Mouse (Mus musculus) layer of hippocampus, postnatal 25 days (tissue): Measurements from ENCODE around the gene Sgpp1. TPM values are rescaled to one million over a fixed set of nuclear protein-coding genes. Genes with fewer than 3 reads are reported as not detected.

Source experiments
- DNase-seq, 2 experiments: peaks; one replicate each; pipeline ENCODE4 v3.0.0; 2022; ENCODE audit warnings: mixed read lengths in 2 of 2, low spot score in 1 of 2; ENCODE audit errors: extremely low spot score in 1 of 2
- total RNA-seq, 2 experiments: library from RNA; stranded (reverse); gene quantifications; 2 replicates each; pipeline ENCODE4 v1.2.3; 2021

Sgpp1 gene
- 10 to 100 TPM; 30.1 to 34.8 TPM for total RNA-seq

DNA sequence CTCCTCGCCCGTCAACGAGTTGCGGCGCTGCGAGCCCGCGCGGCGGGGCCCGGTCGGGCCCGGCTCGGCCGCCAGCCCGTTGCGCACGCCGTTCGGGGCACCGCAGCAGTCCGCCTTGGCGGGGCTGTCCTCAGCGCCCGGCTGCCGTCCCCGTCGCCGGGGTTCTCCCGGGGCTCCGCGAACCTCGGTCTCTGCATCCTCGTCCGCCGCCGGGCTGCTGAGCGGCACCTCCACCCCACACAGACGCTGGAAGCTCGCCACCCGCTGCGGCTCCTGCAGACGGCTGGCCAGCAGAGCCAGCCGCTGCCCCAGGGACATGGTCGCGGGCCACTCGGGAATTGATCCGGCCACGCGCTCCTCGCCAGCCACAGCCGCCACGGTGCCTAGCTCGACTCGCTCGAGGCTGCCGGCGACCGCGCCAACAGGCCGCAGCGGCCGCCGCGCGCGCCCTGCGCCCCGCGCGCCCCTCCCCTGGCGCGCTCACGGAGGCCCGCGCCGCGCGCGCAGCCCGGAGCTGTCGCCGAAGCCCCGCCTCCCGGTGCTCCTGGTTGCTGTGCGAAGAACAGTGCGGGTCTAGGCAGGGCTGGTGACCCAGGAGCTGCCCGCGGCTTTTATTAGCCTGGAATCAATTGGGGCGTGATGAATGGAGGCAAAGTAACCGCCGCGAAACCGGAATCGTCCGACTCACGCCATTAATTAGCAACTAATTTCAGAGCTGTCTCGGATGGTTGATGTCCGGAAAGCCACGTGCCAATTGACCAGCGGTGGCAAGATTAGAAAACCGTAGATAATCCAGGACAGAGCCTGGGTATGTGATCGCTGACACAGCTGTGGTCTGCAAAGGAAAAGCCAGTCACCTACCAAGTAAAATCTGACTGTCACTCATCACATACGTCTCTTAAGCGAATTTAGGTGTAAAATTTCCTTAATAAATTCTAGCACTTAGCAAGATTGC is at the start of gene Sgpp1:
Gene Sgpp1 (minus strand): TSS at position 484 of the 955 bp plus-strand sequence.
- peak; percentile 62 to 66 for DNase-seq

DNA sequence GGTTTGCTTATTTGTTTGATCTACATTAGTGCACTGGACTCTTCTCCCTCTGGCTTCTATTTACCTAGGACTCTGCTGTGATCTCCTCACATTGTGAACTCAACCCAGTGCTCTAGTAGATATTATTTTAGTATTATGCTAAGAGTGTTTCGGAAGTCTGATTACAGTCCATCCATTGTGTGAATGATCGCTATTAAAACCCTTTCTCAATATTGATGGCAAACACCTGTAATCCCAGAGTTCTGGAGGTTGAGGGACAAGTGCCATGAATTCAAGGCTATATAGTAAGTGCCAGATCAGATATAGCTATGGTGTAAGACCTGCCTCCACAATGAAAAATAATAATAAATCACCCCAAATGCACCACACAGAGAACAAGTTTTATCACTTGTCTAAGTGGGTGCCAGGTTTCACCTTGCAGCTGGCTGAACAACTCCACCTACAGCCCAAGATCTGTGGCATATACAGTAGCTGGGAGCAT is 48.8 kb upstream of the Sgpp1 start:
- DNase-seq, result no peak

DNA sequence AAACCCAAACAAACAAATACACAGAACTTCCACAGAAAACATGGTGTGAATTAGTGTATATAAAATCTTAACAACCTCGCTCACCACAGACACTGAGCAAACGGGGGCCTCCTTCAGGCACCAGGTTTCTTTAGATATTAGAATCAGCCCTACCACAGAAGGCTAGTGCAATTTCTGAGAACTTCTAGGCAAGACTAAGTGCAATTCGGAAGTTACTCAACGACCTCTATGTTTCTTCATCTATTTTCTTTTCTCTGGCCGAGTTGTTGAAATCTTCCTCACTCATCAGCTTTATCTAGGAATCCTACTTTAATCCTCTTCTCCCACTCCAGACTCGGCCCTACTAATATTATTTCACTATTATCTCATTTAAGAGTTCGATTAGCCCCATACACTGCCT is 46.5 kb upstream of the Sgpp1 start:
- no peak for DNase-seq

DNA sequence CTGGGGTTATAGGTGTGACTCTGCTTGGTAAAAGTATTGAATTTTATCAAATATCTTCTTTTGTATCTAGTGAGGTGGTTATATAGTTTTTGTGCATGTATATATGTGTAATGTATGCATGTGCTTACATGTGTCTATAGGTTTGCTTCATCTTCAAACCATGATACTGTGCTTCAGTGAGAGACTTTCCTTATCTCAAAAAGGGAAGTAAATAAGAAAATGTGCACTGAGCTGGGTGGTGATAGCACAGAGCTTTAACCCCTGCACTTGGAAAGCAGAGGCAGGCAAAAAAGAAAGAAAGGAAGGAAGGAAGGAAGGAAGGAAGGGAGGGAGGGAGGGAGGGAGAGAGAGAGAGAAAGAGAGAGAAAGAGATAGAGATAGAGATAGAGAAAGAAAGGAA is 45.9 kb upstream of the Sgpp1 start:
- DNase-seq, result no peak

- DNase-seq, result peak; percentile 17 to 59
Measured at GRCm38 (mm10) chr12:75772424-75773034, 37.0 kb upstream of the Sgpp1 start.

DNA sequence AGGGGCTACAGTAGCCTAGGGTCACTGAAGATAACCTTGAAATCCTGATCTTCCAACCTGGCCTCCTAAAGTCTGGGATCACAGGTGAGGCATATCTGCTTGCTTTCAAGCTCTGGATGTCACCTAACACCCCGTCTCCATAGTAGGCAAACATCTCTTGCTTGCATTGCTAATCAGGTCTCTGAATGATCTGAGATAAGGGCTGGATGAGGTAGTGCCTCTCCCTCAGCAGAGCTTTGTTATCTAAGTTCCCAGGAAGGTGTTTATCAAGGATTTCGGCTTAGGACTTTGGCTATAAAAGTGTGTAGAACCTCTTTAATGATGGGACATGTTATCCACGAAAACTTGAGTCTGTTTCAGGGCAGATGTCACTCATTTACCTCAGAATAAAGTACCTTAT is 35.9 kb upstream of the Sgpp1 start:
- no peak for DNase-seq

GRCm38 (mm10) chr12:75766885-75767317 is 31.4 kb upstream of the Sgpp1 start:
- DNase-seq, result no peak

- DNase-seq, result no peak
Measured at GRCm38 (mm10) chr12:75766395-75766794, 30.9 kb upstream of the Sgpp1 start.

GRCm38 (mm10) chr12:75765751-75766150 is 30.2 kb upstream of the Sgpp1 start:
- no peak for DNase-seq

- DNase-seq, result no peak
Measured at GRCm38 (mm10) chr12:75756387-75756786, 20.9 kb upstream of the Sgpp1 start.

- DNase-seq, result no peak
Measured at GRCm38 (mm10) chr12:75753730-75754129, 18.2 kb upstream of the Sgpp1 start.

DNA sequence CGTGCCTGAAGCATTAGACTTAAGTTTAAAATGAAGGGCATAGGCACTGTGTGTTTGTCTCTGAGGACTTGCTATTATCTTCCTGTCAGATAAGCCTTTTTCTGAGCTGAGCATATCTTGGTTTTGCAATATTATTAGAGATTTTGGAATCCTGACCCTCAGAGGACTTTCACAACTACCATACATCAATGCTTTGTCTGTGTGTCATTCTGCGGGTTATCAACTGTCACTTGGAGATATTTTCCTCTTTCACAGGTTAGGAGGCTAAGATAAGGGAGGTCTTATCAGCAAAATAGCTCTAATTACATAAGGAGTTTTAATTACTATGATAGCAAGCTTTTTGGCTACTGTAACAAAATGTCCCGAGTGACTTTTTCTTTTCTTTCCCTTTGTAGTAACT is 16.5 kb upstream of the Sgpp1 start:
- no peak for DNase-seq

DNA sequence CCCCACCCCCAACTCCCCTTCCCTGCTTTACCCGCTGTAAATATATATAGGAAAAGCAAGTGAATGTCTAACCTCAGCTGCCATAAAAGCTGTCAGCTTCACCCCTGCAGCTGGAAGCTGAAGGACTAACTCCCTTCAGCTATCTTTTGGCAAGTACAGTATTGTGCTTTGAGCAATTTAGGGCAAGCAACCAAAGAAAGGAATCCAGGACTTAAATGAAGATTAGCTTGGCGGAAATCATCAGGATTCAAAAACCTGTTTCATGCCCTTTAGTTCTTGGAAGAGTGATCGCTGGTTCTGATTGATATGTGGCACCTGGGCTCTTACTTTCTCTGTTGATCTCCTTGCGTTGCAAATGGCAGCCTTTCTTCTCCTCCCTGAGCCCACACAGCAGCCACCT is 13.0 kb upstream of the Sgpp1 start:
- no peak for DNase-seq

DNA sequence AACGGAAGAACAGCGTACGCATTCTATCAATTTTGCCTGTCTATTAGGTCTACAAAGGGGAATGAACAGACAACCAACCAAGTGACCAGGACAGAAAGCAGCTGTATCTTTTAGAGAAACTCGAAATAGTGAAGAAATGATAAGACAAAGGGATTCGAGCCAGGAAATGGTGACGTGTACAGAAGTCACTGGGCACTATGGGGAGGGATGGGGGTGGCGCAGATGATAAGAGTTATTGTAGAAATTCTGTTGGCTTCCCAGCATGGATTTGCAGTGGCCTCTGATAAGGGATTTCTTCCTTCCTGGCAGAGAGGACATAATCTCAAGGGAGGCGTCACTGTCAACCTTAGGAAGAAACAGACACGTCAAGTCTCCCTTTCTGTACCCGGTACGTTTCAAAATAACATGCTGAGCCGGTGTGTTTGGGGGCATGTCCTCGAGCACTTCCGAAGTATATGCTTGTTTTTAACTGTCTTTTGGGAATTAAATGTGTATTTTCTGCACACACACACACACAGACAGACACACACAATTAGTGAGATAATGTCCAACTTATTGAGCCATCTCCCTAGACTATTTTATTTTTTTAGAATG is 10.3 kb upstream of the Sgpp1 start:
- DNase-seq, result no peak

GRCm38 (mm10) chr12:75742101-75742500 is 6.6 kb upstream of the Sgpp1 start:
- no peak for DNase-seq

GRCm38 (mm10) chr12:75741273-75741672 is 5.7 kb upstream of the Sgpp1 start:
- no peak for DNase-seq

DNA sequence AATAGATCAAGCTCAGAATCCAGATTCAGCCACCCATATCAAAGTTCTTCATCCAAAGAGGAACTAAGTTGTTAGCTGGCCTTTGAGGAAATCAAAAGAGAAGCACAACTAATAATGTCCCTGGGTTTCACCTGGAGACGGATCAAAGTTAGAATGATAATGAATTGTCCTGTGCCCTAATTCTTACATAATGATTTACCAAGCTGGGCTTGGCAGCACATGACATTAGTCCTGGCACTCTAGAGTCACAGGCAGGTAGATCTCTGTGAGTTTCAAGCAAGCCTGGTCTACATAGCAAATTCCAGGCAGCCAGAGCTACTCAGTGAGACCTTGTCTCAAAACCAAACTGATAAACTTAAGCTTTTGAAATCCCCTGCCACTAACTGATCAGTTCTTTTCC is 4.9 kb upstream of the Sgpp1 start:
- DNase-seq, result no peak

DNA sequence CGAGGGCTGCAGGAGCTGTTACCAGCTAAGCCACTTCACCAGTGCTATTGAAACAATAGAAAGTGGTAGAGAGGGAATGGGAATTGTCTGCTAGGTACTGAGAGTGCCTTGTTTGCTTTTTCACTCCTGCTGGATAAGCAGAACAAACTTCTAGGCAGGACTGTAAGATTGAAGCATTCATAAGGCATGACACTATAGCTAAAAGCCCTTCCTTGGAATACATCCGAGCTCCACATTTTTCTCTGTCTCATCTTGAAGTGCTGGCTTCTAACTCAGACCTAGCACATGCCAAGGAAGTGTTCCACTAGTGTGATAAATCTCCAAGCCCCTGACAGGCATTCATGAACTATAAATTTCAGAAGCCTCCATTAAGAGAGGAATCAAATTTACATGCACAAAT is 4.1 kb upstream of the Sgpp1 start:
- no peak for DNase-seq

- DNase-seq, result no peak
Measured at GRCm38 (mm10) chr12:75736296-75736695, 767 bp upstream of the Sgpp1 start.

GRCm38 (mm10) chr12:75734891-75735245 is 661 bp downstream of the Sgpp1 start:
- DNase-seq, result peak; percentile 10 to 13

DNA sequence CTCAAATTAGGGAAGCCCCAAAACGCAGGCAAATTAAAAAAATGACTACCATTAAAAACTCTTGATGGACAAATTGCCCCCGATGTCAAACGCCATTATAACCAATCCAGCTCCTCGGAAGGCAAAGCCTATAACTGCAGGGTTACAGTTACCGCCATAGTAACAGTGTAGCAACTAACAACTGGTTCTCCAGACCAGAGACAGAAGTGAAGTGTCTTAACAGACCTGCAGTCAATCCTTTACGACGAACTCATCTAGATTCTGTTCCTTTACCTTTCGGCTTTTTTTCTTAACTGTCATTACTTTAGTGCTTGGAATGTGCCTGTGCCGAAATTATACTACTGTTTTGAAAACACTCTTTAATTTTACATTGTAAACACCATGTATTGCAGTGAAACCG is 1.4 kb downstream of the Sgpp1 start:
- DNase-seq, result no peak
